14 mouse cellular contexts compared by ENCODE assay signal in genomic region chr6:52226569-52227257, GRCm38 (mm10). TPM values are rescaled to one million over a fixed set of nuclear protein-coding genes. Genes with fewer than 3 reads are reported as not detected.
DNase-seq lines count a peak whose midpoint lies in the region; ATAC-seq and TF ChIP-seq lines count a peak whose summit lies in the region.
"Had no signal": no experiment of that assay in that cellular context is flagged by ENCODE, and none has a peak within 500 bp of the region (broad histone marks: within the 10 kb centered on the region; RNA-seq: fewer than 3 reads in every experiment).

No protein-coding gene starts in this region.

- H3K4me1 ChIP-seq in stomach, embryonic 15.5 days = peaks cover 17% of the 10 kb centered on the region; the same call in 1 of the 2 replicates
- H3K4me1 ChIP-seq in stomach, postnatal 0 days (replicated peaks; ENCODE audit: control insufficient read depth, insufficient read depth) = no peaks in the 10 kb centered on the region
- peaks cover 8% of the 10 kb centered on the region; the same call in 1 of the 2 replicates for H3K4me1 ChIP-seq in kidney, postnatal 0 days (replicated peaks; ENCODE audit: insufficient read depth, low read length)
- peaks cover 30% of the 10 kb centered on the region for H3K4me1 ChIP-seq in neural tube, embryonic 13.5 days (replicated peaks)
- no peaks in the 10 kb centered on the region for H3K4me1 ChIP-seq in forebrain, embryonic 11.5 days (replicated peaks; ENCODE audit: control insufficient read depth, insufficient read depth, low read length)
- H3K4me1 ChIP-seq: midbrain, embryonic 12.5 days had no signal

- H3K4me3 ChIP-seq in stomach, embryonic 15.5 days (replicated peaks) = peak overlapping the region; percentile 5; the same call in 1 of the 2 replicates
- no peak overlapping the region for H3K4me3 ChIP-seq in stomach, postnatal 0 days (ENCODE audit: low read depth, low read length)
- H3K4me3 ChIP-seq in kidney, postnatal 0 days (replicated peaks; ENCODE audit: low read depth, low read length) = peak overlapping the region; percentile 85
- H3K4me3 ChIP-seq in neural tube, embryonic 13.5 days = peak overlapping the region; percentile 96
- no peak overlapping the region for H3K4me3 ChIP-seq in forebrain, embryonic 11.5 days (ENCODE audit: low read depth, low read length)
- H3K4me3 ChIP-seq: erythroblast, embryonic 14.5 days had no signal

- H3K36me3 ChIP-seq in stomach, embryonic 15.5 days = no peaks in the 10 kb centered on the region
- no peaks in the 10 kb centered on the region for H3K36me3 ChIP-seq in stomach, postnatal 0 days (ENCODE audit: control insufficient read depth, insufficient read depth, low read length)
- peaks cover 6% of the 10 kb centered on the region; the same call in 1 of the 2 replicates for H3K36me3 ChIP-seq in kidney, postnatal 0 days (ENCODE audit: insufficient read depth, low read length)
- no peaks in the 10 kb centered on the region for H3K36me3 ChIP-seq in neural tube, embryonic 13.5 days
- no peaks in the 10 kb centered on the region for H3K36me3 ChIP-seq in forebrain, embryonic 11.5 days (ENCODE audit: control insufficient read depth, insufficient read depth, low read length)
- H3K36me3 ChIP-seq: midbrain, embryonic 12.5 days had no signal

- TF ChIP-seq CTCF in stomach, postnatal 0 days (IDR thresholded peaks at IDR 0.05; ENCODE audit: low read depth) = no peak
- TF ChIP-seq CTCF in kidney, postnatal 0 days (IDR thresholded peaks at IDR 0.05; ENCODE audit: low read depth) = no peak

- H3K9me3 ChIP-seq in stomach, embryonic 15.5 days = no peaks in the 10 kb centered on the region
- H3K9me3 ChIP-seq in stomach, postnatal 0 days (ENCODE audit: control insufficient read depth, low read length) = no peaks in the 10 kb centered on the region
- H3K9me3 ChIP-seq in kidney, postnatal 0 days (replicated peaks; ENCODE audit: low read length) = no peaks in the 10 kb centered on the region
- no peaks in the 10 kb centered on the region for H3K9me3 ChIP-seq in neural tube, embryonic 13.5 days
- H3K9me3 ChIP-seq in forebrain, embryonic 11.5 days (ENCODE audit: control insufficient read depth, low read length) = no peaks in the 10 kb centered on the region
- H3K9me3 ChIP-seq: midbrain, embryonic 12.5 days had no signal

- no peak for TF ChIP-seq EP300 in stomach, postnatal 0 days (optimal IDR thresholded peaks at IDR 0.05)

- no peak overlapping the region for H3K4me2 ChIP-seq in stomach, embryonic 15.5 days
- no peak overlapping the region for H3K4me2 ChIP-seq in stomach, postnatal 0 days (replicated peaks; ENCODE audit: low read depth)
- peak overlapping the region; percentile 89 for H3K4me2 ChIP-seq in kidney, postnatal 0 days (ENCODE audit: low read length)
- H3K4me2 ChIP-seq in neural tube, embryonic 13.5 days = peak overlapping the region; percentile 97
- no peak overlapping the region for H3K4me2 ChIP-seq in forebrain, embryonic 11.5 days (ENCODE audit: low read depth, low read length, severe bottlenecking)
- H3K4me2 ChIP-seq: midbrain, embryonic 12.5 days had no signal

- H3K9ac ChIP-seq in stomach, embryonic 15.5 days = no peak overlapping the region
- H3K9ac ChIP-seq in stomach, postnatal 0 days (ENCODE audit: low read length) = no peak overlapping the region
- peak overlapping the region; percentile 97 for H3K9ac ChIP-seq in kidney, postnatal 0 days (ENCODE audit: low read depth, low read length)
- H3K9ac ChIP-seq in neural tube, embryonic 13.5 days = peak overlapping the region; percentile 100
- no peak overlapping the region for H3K9ac ChIP-seq in forebrain, embryonic 11.5 days (ENCODE audit: low read length)
- H3K9ac ChIP-seq: liver, embryonic 14.5 days; midbrain, embryonic 12.5 days had no signal

- 5% methylated on average over 26 of the region's 26 CpGs for WGBS in stomach, embryonic 15.5 days
- 8% methylated on average over 26 of the region's 26 CpGs for WGBS in stomach, postnatal 0 days
- 4% methylated on average over 26 of the region's 26 CpGs for WGBS in kidney, postnatal 0 days
- WGBS in neural tube, embryonic 13.5 days = 4% methylated on average over 26 of the region's 26 CpGs
- WGBS in forebrain, embryonic 11.5 days = 2% methylated on average over 26 of the region's 26 CpGs

- ATAC-seq in stomach, embryonic 15.5 days (ENCODE audit: insufficient read depth, low FRiP score, low read depth) = no peak
- ATAC-seq in stomach, postnatal 0 days (ENCODE audit: low FRiP score, low TSS enrichment) = no peak
- ATAC-seq in kidney, postnatal 0 days (replicated peaks; ENCODE audit: low FRiP score, low read depth) = 0 out of 2 replicates have a peak, but pooled peaks have one; percentile 1
- ATAC-seq in neural tube, embryonic 13.5 days (ENCODE audit: low read depth) = peak; percentile 15; the same call in 1 of the 2 replicates
- ATAC-seq in forebrain, embryonic 11.5 days (replicated peaks; ENCODE audit: low FRiP score) = no peak

- DNase-seq in adrenal gland, postnatal 14 days = peak; percentile 73
- DNase-seq in adrenal gland, postnatal 4 days (ENCODE audit: low spot score in 2 of 2) = no peak
- no peak for DNase-seq in stomach, postnatal 0 days (ENCODE audit: low spot score)
- peak; percentile 91 for DNase-seq in kidney, postnatal 0 days (ENCODE audit: low spot score)
- DNase-seq in layer of hippocampus, postnatal 36 days = no peak
- no peak for DNase-seq in forebrain, embryonic 11.5 days (ENCODE audit: low spot score)
- DNase-seq: cerebellum, postnatal 14 days; heart, postnatal 36 days had no signal

- no peak overlapping the region for H3K27ac ChIP-seq in stomach, embryonic 15.5 days
- no peak overlapping the region for H3K27ac ChIP-seq in stomach, postnatal 0 days (replicated peaks)
- peak overlapping the region; percentile 95 for H3K27ac ChIP-seq in kidney, postnatal 0 days
- H3K27ac ChIP-seq in neural tube, embryonic 13.5 days (replicated peaks) = peak overlapping the region; percentile 100
- H3K27ac ChIP-seq in forebrain, embryonic 11.5 days (ENCODE audit: low read depth, low read length) = no peak overlapping the region
- H3K27ac ChIP-seq: liver, embryonic 14.5 days; midbrain, embryonic 12.5 days had no signal

- H3K27me3 ChIP-seq in stomach, embryonic 15.5 days (replicated peaks) = peaks cover 91% of the 10 kb centered on the region
- peaks cover 44% of the 10 kb centered on the region for H3K27me3 ChIP-seq in stomach, postnatal 0 days (ENCODE audit: control insufficient read depth, insufficient read depth, low read length)
- H3K27me3 ChIP-seq in kidney, postnatal 0 days (ENCODE audit: insufficient read depth, low read length) = no peaks in the 10 kb centered on the region
- H3K27me3 ChIP-seq in neural tube, embryonic 13.5 days = no peaks in the 10 kb centered on the region
- H3K27me3 ChIP-seq in forebrain, embryonic 11.5 days (ENCODE audit: control insufficient read depth, insufficient read depth, low read length) = peaks cover 96% of the 10 kb centered on the region

RNA-seq across cellular contexts. Expression of gene Hoxa9, which starts 4.2 kb away (rescaled TPM):
- total RNA-seq in adrenal gland, postnatal 14 days (2021) = 1.8 and 3.5 TPM in 2 replicates
- total RNA-seq in adrenal gland, postnatal 4 days (2021) = 10 to 100 TPM in 1 of 2 experiments, 1 to 10 TPM in 1; 4.5 to 14.6 TPM
- polyA plus RNA-seq in stomach, embryonic 15.5 days (2015; fragmentation: Nextera tagmentation; extraction: Ambion mirVana) = 0.49 and 1.9 TPM in 2 replicates
- polyA plus RNA-seq in stomach, postnatal 0 days (2015; fragmentation: Nextera tagmentation; extraction: Ambion mirVana) = 0.13 and 0.61 TPM in 2 replicates
- polyA plus RNA-seq in kidney, postnatal 0 days (2015; fragmentation: Nextera tagmentation; extraction: Ambion mirVana) = 57.3 and 57.8 TPM in 2 replicates
- polyA plus RNA-seq in neural tube, embryonic 13.5 days (2015; fragmentation: Nextera tagmentation; extraction: Ambion mirVana) = 125 and 130 TPM in 2 replicates
- not detected for total RNA-seq in layer of hippocampus, postnatal 36 days (2021)
- polyA plus RNA-seq in forebrain, embryonic 11.5 days (2014; fragmentation: Nextera tagmentation; extraction: Ambion mirVana) = not detected in 2 replicates
- total RNA-seq: heart, postnatal 36 days; layer of hippocampus, postnatal 10 days had no signal
- polyA plus RNA-seq: erythroblast, embryonic 14.5 days; midbrain, embryonic 12.5 days had no signal

RNA-seq across cellular contexts. Expression of gene Hoxa7, which starts 5.1 kb away (rescaled TPM):
- 20.9 and 22.2 TPM in 2 replicates for total RNA-seq in adrenal gland, postnatal 14 days (2021)
- total RNA-seq in adrenal gland, postnatal 4 days (2021) = 10 to 100 TPM; 25.1 to 28.1 TPM
- 7.6 and 12.1 TPM in 2 replicates for polyA plus RNA-seq in stomach, embryonic 15.5 days (2015; fragmentation: Nextera tagmentation; extraction: Ambion mirVana)
- polyA plus RNA-seq in stomach, postnatal 0 days (2015; fragmentation: Nextera tagmentation; extraction: Ambion mirVana) = 8.1 and 8.5 TPM in 2 replicates
- 29.7 and 31.7 TPM in 2 replicates for polyA plus RNA-seq in kidney, postnatal 0 days (2015; fragmentation: Nextera tagmentation; extraction: Ambion mirVana)
- 117 and 125 TPM in 2 replicates for polyA plus RNA-seq in neural tube, embryonic 13.5 days (2015; fragmentation: Nextera tagmentation; extraction: Ambion mirVana)
- total RNA-seq in layer of hippocampus, postnatal 36 days (2021) = not detected
- polyA plus RNA-seq in forebrain, embryonic 11.5 days (2014; fragmentation: Nextera tagmentation; extraction: Ambion mirVana) = not detected in 2 replicates
- total RNA-seq: layer of hippocampus, postnatal 10 days had no signal
- polyA plus RNA-seq: midbrain, embryonic 12.5 days had no signal

RNA-seq across cellular contexts. Expression of gene Gm28308, which starts 13.6 kb away (rescaled TPM):
- total RNA-seq in adrenal gland, postnatal 14 days (2021) = 1.3 and 1.4 TPM in 2 replicates
- total RNA-seq in adrenal gland, postnatal 4 days (2021) = 1 to 10 TPM; 2.3 to 4.1 TPM
- polyA plus RNA-seq in stomach, embryonic 15.5 days (2015; fragmentation: Nextera tagmentation; extraction: Ambion mirVana) = not detected in 2 replicates
- 0.21 TPM in 1 of 2 replicates, not detected in the other for polyA plus RNA-seq in stomach, postnatal 0 days (2015; fragmentation: Nextera tagmentation; extraction: Ambion mirVana)
- polyA plus RNA-seq in kidney, postnatal 0 days (2015; fragmentation: Nextera tagmentation; extraction: Ambion mirVana) = 0.66 and 2.1 TPM in 2 replicates
- polyA plus RNA-seq in neural tube, embryonic 13.5 days (2015; fragmentation: Nextera tagmentation; extraction: Ambion mirVana) = not detected in 2 replicates
- not detected for total RNA-seq in layer of hippocampus, postnatal 36 days (2021)
- polyA plus RNA-seq in forebrain, embryonic 11.5 days (2014; fragmentation: Nextera tagmentation; extraction: Ambion mirVana) = not detected in 2 replicates
- total RNA-seq: heart, postnatal 36 days; layer of hippocampus, postnatal 10 days had no signal
- polyA plus RNA-seq: erythroblast, embryonic 14.5 days; liver, embryonic 14.5 days; midbrain, embryonic 12.5 days had no signal

RNA-seq across cellular contexts. Expression of gene Hoxa3, which starts 13.6 kb away (rescaled TPM):
- total RNA-seq in adrenal gland, postnatal 14 days (2021) = 6.9 and 10.5 TPM in 2 replicates
- 10 to 100 TPM; 13.3 to 15.6 TPM for total RNA-seq in adrenal gland, postnatal 4 days (2021)
- 8.0 and 9.6 TPM in 2 replicates for polyA plus RNA-seq in stomach, embryonic 15.5 days (2015; fragmentation: Nextera tagmentation; extraction: Ambion mirVana)
- 2.8 and 2.9 TPM in 2 replicates for polyA plus RNA-seq in stomach, postnatal 0 days (2015; fragmentation: Nextera tagmentation; extraction: Ambion mirVana)
- 4.8 and 6.0 TPM in 2 replicates for polyA plus RNA-seq in kidney, postnatal 0 days (2015; fragmentation: Nextera tagmentation; extraction: Ambion mirVana)
- 13.9 and 16.4 TPM in 2 replicates for polyA plus RNA-seq in neural tube, embryonic 13.5 days (2015; fragmentation: Nextera tagmentation; extraction: Ambion mirVana)
- total RNA-seq in layer of hippocampus, postnatal 36 days (2021) = not detected
- polyA plus RNA-seq in forebrain, embryonic 11.5 days (2014; fragmentation: Nextera tagmentation; extraction: Ambion mirVana) = not detected in 2 replicates
- total RNA-seq: layer of hippocampus, postnatal 10 days had no signal
- polyA plus RNA-seq: erythroblast, embryonic 14.5 days; midbrain, embryonic 12.5 days had no signal

RNA-seq across cellular contexts. Expression of gene Hoxa10, which starts 13.9 kb away (rescaled TPM):
- total RNA-seq in adrenal gland, postnatal 14 days (2021) = 0.15 and 0.68 TPM in 2 replicates
- total RNA-seq in adrenal gland, postnatal 4 days (2021) = 10 to 100 TPM in 1 of 2 experiments, under 1 TPM in 1; 0.87 to 11.1 TPM
- polyA plus RNA-seq in stomach, embryonic 15.5 days (2015; fragmentation: Nextera tagmentation; extraction: Ambion mirVana) = 1.3 and 2.7 TPM in 2 replicates
- 0.06 TPM in 1 of 2 replicates, not detected in the other for polyA plus RNA-seq in stomach, postnatal 0 days (2015; fragmentation: Nextera tagmentation; extraction: Ambion mirVana)
- polyA plus RNA-seq in kidney, postnatal 0 days (2015; fragmentation: Nextera tagmentation; extraction: Ambion mirVana) = 175 and 183 TPM in 2 replicates
- 77.8 and 86.6 TPM in 2 replicates for polyA plus RNA-seq in neural tube, embryonic 13.5 days (2015; fragmentation: Nextera tagmentation; extraction: Ambion mirVana)
- not detected for total RNA-seq in layer of hippocampus, postnatal 36 days (2021)
- not detected in 2 replicates for polyA plus RNA-seq in forebrain, embryonic 11.5 days (2014; fragmentation: Nextera tagmentation; extraction: Ambion mirVana)
- total RNA-seq: heart, postnatal 36 days; layer of hippocampus, postnatal 10 days had no signal
- polyA plus RNA-seq: erythroblast, embryonic 14.5 days; midbrain, embryonic 12.5 days had no signal

Comparison
In these comparisons a context has a peak if more than half of its experiments do, and no peak if none do; other contexts are left out.
1. DNase-seq: peak in adrenal gland, postnatal 14 days (single experiment) and kidney, postnatal 0 days (single experiment); none in adrenal gland, postnatal 4 days (0 of 2), stomach, postnatal 0 days (single experiment), layer of hippocampus, postnatal 36 days (0 of 2) and forebrain, embryonic 11.5 days (single experiment).
2. H3K4me3 ChIP-seq: peak in stomach, embryonic 15.5 days (single experiment), kidney, postnatal 0 days (single experiment) and neural tube, embryonic 13.5 days (single experiment); none in stomach, postnatal 0 days (single experiment) and forebrain, embryonic 11.5 days (single experiment).
3. ATAC-seq: peak in kidney, postnatal 0 days (single experiment) and neural tube, embryonic 13.5 days (single experiment); none in stomach, embryonic 15.5 days (single experiment), stomach, postnatal 0 days (single experiment) and forebrain, embryonic 11.5 days (single experiment).
4. H3K27ac ChIP-seq: peak in kidney, postnatal 0 days (single experiment) and neural tube, embryonic 13.5 days (single experiment); none in stomach, embryonic 15.5 days (single experiment), stomach, postnatal 0 days (single experiment) and forebrain, embryonic 11.5 days (single experiment).
5. H3K4me2 ChIP-seq: peak in kidney, postnatal 0 days (single experiment) and neural tube, embryonic 13.5 days (single experiment); none in stomach, embryonic 15.5 days (single experiment), stomach, postnatal 0 days (single experiment) and forebrain, embryonic 11.5 days (single experiment).
6. H3K9ac ChIP-seq: peak in kidney, postnatal 0 days (single experiment) and neural tube, embryonic 13.5 days (single experiment); none in stomach, embryonic 15.5 days (single experiment), stomach, postnatal 0 days (single experiment) and forebrain, embryonic 11.5 days (single experiment).
7. RNA of gene Hoxa9, which starts 4.2 kb away (polyA plus RNA-seq): 125 to 130 TPM in neural tube, embryonic 13.5 days and 57.3 to 57.8 TPM in kidney, postnatal 0 days; 0.49 to 1.9 TPM in stomach, embryonic 15.5 days, 0.13 to 0.61 TPM in stomach, postnatal 0 days and not detected in forebrain, embryonic 11.5 days; every median in the first group is over 10 times any median in the second.